9 mouse cellular contexts compared by ENCODE assay signal in the genomic region with DNA sequence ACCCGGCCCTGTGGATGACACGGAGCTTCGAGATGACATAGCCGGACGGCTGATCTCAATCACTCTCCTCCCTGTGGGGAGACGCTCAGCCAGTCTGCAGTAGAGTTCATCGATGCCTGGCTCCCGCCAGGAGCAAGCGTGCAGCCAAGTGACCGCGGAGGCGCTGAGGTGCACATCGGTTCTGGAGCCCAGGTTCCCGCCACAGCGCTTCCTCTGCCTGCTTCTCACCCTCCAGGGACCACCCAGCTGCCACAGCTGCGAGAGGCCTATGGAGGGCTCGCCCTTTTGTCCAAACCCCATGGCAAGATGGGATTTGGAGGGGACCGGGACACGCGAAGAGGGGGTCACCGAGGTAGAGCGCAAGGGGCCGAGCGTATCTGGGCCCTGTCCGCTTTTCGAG. TPM values are rescaled to one million over a fixed set of nuclear protein-coding genes. Genes with fewer than 3 reads are reported as not detected.
DNase-seq lines count a peak whose midpoint lies in the region; ATAC-seq and TF ChIP-seq lines count a peak whose summit lies in the region.
"Had no signal": no experiment of that assay in that cellular context is flagged by ENCODE, and none has a peak within 500 bp of the region (broad histone marks: within the 10 kb centered on the region; RNA-seq: fewer than 3 reads in every experiment).

No protein-coding gene starts in this region.

- TF ChIP-seq POLR2A in thymus, adult 2 months (IDR thresholded peaks at IDR 0.05; ENCODE audit: control insufficient read depth, extremely low read depth, insufficient read depth, low read length, poor library complexity): no peak

- H3K27ac ChIP-seq in forebrain, embryonic 11.5 days (ENCODE audit: low read depth, low read length): no peak overlapping the region
- H3K27ac ChIP-seq in forebrain, embryonic 16.5 days (ENCODE audit: low read length): no peak overlapping the region
- H3K27ac ChIP-seq in thymus, adult 2 months (ENCODE audit: control insufficient read depth, insufficient read depth, low read length): no peak overlapping the region

- no peak overlapping the region; the same call in 1 of the 2 replicates for H3K4me2 ChIP-seq in forebrain, embryonic 11.5 days (ENCODE audit: low read depth, low read length, severe bottlenecking)
- no peak overlapping the region for H3K4me2 ChIP-seq in forebrain, embryonic 16.5 days (ENCODE audit: low read length)

- H3K9ac ChIP-seq in forebrain, embryonic 11.5 days (ENCODE audit: low read length): peak overlapping the region; percentile 17
- no peak overlapping the region for H3K9ac ChIP-seq in forebrain, embryonic 16.5 days (replicated peaks; ENCODE audit: low read depth, low read length)

- 7% methylated on average over 26 of the region's 26 CpGs for WGBS in forebrain, embryonic 11.5 days
- WGBS in forebrain, embryonic 16.5 days: 34% methylated on average over 26 of the region's 26 CpGs
- 39% methylated on average over 26 of the region's 26 CpGs for WGBS in thymus, adult 2 months

- no peaks in the 10 kb centered on the region for H3K36me3 ChIP-seq in forebrain, embryonic 11.5 days (ENCODE audit: control insufficient read depth, insufficient read depth, low read length)
- no peaks in the 10 kb centered on the region for H3K36me3 ChIP-seq in forebrain, embryonic 16.5 days (ENCODE audit: control insufficient read depth, insufficient read depth)
- H3K36me3 ChIP-seq in thymus, adult 2 months (ENCODE audit: control insufficient read depth, insufficient read depth, low read length): no peaks in the 10 kb centered on the region

- DNase-seq in forebrain, embryonic 11.5 days (ENCODE audit: low spot score): peak; percentile 70
- DNase-seq in thymus, postnatal 4 days: peak; percentile 40
- no peak for DNase-seq in thymus, adult 2 months
- no peak for DNase-seq in B cell, adult 2 months
- no peak for DNase-seq in layer of hippocampus, adult 9-11 months
- DNase-seq: spleen, adult 18-20 months had no signal

- TF ChIP-seq CTCF in thymus, adult 2 months (IDR thresholded peaks at IDR 0.05; ENCODE audit: borderline replicate concordance, control insufficient read depth, extremely low read depth, insufficient read depth, low read length, poor library complexity): no peak

- ATAC-seq in forebrain, embryonic 11.5 days (replicated peaks; ENCODE audit: low FRiP score): no peak
- no peak for ATAC-seq in forebrain, embryonic 16.5 days
- 0 out of 2 replicates have a peak, but pooled peaks have one; percentile 22 for ATAC-seq in megakaryocyte progenitor cell, adult 5-6 weeks (replicated peaks; ENCODE audit: poor library complexity)
- no peak for ATAC-seq in inflammation-experienced regulatory T-cells, adult 6 months

- no peak overlapping the region for H3K4me3 ChIP-seq in forebrain, embryonic 11.5 days (ENCODE audit: low read depth, low read length)
- H3K4me3 ChIP-seq in forebrain, embryonic 16.5 days (replicated peaks; ENCODE audit: low read length): no peak overlapping the region
- H3K4me3 ChIP-seq in thymus, adult 2 months (ENCODE audit: control insufficient read depth, insufficient read depth, low read length): no peak overlapping the region

- peaks cover 26% of the 10 kb centered on the region for H3K4me1 ChIP-seq in forebrain, embryonic 11.5 days (replicated peaks; ENCODE audit: control insufficient read depth, insufficient read depth, low read length)
- peaks cover 22% of the 10 kb centered on the region for H3K4me1 ChIP-seq in forebrain, embryonic 16.5 days (replicated peaks; ENCODE audit: control insufficient read depth, insufficient read depth, low read length)
- peaks cover 22% of the 10 kb centered on the region for H3K4me1 ChIP-seq in thymus, adult 2 months (replicated peaks; ENCODE audit: control insufficient read depth, insufficient read depth, low read length)

- H3K27me3 ChIP-seq in forebrain, embryonic 11.5 days (ENCODE audit: control insufficient read depth, insufficient read depth, low read length): peaks cover 13% of the 10 kb centered on the region
- H3K27me3 ChIP-seq in forebrain, embryonic 16.5 days (replicated peaks; ENCODE audit: control insufficient read depth, insufficient read depth, low read length): no peaks in the 10 kb centered on the region
- no peaks in the 10 kb centered on the region; the same call in 1 of the 2 replicates for H3K27me3 ChIP-seq in thymus, adult 2 months (ENCODE audit: control insufficient read depth, insufficient read depth, low read length)

- H3K9me3 ChIP-seq in forebrain, embryonic 11.5 days (ENCODE audit: control insufficient read depth, low read length): no peaks in the 10 kb centered on the region
- no peaks in the 10 kb centered on the region for H3K9me3 ChIP-seq in forebrain, embryonic 16.5 days (ENCODE audit: control insufficient read depth, low read length)

RNA-seq across cellular contexts. Expression of a gene that starts 22.0 kb away (rescaled TPM):
- polyA plus RNA-seq in forebrain, embryonic 11.5 days (2014; fragmentation: Nextera tagmentation; extraction: Ambion mirVana): 17.2 and 17.3 TPM in 2 replicates
- polyA plus RNA-seq in forebrain, embryonic 16.5 days (2015; fragmentation: Nextera tagmentation; extraction: Ambion mirVana): 38.1 and 41.9 TPM in 2 replicates
- 1.6 and 2.3 TPM in 2 replicates for polyA plus RNA-seq in thymus, adult 2 months (2012; rRNA removed)
- not detected in 2 replicates for total RNA-seq in megakaryocyte progenitor cell, adult 5-6 weeks (2015)
- total RNA-seq in megakaryocyte progenitor cell, adult 5-6 weeks (2017): not detected in 2 replicates
- polyA plus RNA-seq in inflammation-experienced regulatory T-cells, adult 6 months (2017; shearing (Covaris generic)): not detected

Comparison
In these comparisons a context has a peak if more than half of its experiments do, and no peak if none do; other contexts are left out.
1. DNase-seq: peak in forebrain, embryonic 11.5 days (single experiment) and thymus, postnatal 4 days (single experiment); none in thymus, adult 2 months (single experiment), B cell, adult 2 months (0 of 2) and layer of hippocampus, adult 9-11 months (single experiment).